Mouse (Mus musculus): ENCODE data around the gene Neb.

- no peak for TF ChIP-seq CTCF (IDR thresholded peaks at IDR 0.05)
- no peak for TF ChIP-seq EP300 (IDR thresholded peaks at IDR 0.05)
These were observed 60.8 kb downstream of the Neb start for GRCm38 (mm10) chr2:52317471-52317870.
